Mouse (Mus musculus) bone marrow, adult 2 months (tissue): ENCODE results near the gene Gpatch2l. TPM values are rescaled to one million over a fixed set of nuclear protein-coding genes. Genes with fewer than 3 reads are reported as not detected.

Source experiments
- H3K27ac ChIP-seq: fragments of 200-500 bp; 2 replicates; pipeline ENCODE4 v1.5.1; 2012; ENCODE audit warnings: low read depth, mild to moderate bottlenecking, control low read depth, inconsistent platforms, low read length; ENCODE audit not compliant: control insufficient read depth, poor library complexity, insufficient read depth
- H3K4me1 ChIP-seq: fragments of 200-500 bp; 2 replicates; pipeline ENCODE4 v1.6.1; 2011; ENCODE audit warnings: low read length; ENCODE audit not compliant: control insufficient read depth, insufficient read depth
- H3K4me3 ChIP-seq: fragments of 200-500 bp; replicated peaks from 2 replicates; pipeline ENCODE3; 2011; ENCODE audit warnings: mild to moderate bottlenecking, low read depth, low read length, control low read depth; ENCODE audit not compliant: control insufficient read depth
- CTCF ChIP-seq: fragments of 200-500 bp; IDR thresholded peaks from 2 replicates; pipeline ENCODE4 v1.5.1; 2011; ENCODE audit warnings: low read length, control low read depth; ENCODE audit not compliant: control insufficient read depth, insufficient read depth
- POLR2A ChIP-seq: fragments of 200-500 bp; IDR thresholded peaks from 2 replicates; pipeline ENCODE4 v1.6.1; 2011; ENCODE audit warnings: low read depth, mild to moderate bottlenecking, control low read depth, low read length, borderline replicate concordance; ENCODE audit not compliant: control insufficient read depth
- WGBS: fragments of 180-500 bp; shearing (Covaris S2); methylation state at CpG from one replicate; pipeline ENCODE4 v1.1.7; 2018; 5-methylcytosine and 5-hydroxymethylcytosine counted together
- polyA plus RNA-seq: library from polyadenylated mRNA; stranded (reverse); fragments of >200 nt; gene quantifications from 2 replicates; pipeline ENCODE4 v1.2.4, GENCODE M21; 2011; ENCODE audit warnings: low replicate concordance; ENCODE audit not compliant: missing spikeins, insufficient read depth, insufficient read length

Gene Gpatch2l
- polyA plus RNA-seq, 1 experiment = 12.2 TPM

- no peak overlapping the region for H3K27ac ChIP-seq
- 88% methylated on average over 3 of the region's 3 CpGs for WGBS
- TF ChIP-seq POLR2A = no peak
- 0 out of 2 replicates have a peak, but pooled peaks have one; percentile 19 for TF ChIP-seq CTCF
- H3K4me3 ChIP-seq = no peak overlapping the region
- no peaks in the 10 kb centered on the region for H3K4me1 ChIP-seq
These were observed 94.6 kb downstream of the Gpatch2l start for GRCm38 (mm10) chr12:86336209-86336608.

- H3K27ac ChIP-seq = no peak overlapping the region
- WGBS = 38% methylated on average over 7 of the region's 7 CpGs
- no peak overlapping the region for H3K4me3 ChIP-seq
- TF ChIP-seq POLR2A = no peak
- TF ChIP-seq CTCF = no peak
- H3K4me1 ChIP-seq = no peaks in the 10 kb centered on the region
These were observed 95.2 kb downstream of the Gpatch2l start for GRCm38 (mm10) chr12:86336887-86337286.

Other genes starting within 250 kb of the Gpatch2l start
- 1.4 and 2.9 TPM in 2 replicates for gene Tgfb3, start 162.8 kb upstream of the Gpatch2l start, polyA plus RNA-seq
- 5.3 TPM in 1 of 2 replicates, not detected in the other for gene Ift43, start 159.3 kb upstream of the Gpatch2l start, polyA plus RNA-seq
- gene Esrrb, start 119.3 kb downstream of the Gpatch2l start, polyA plus RNA-seq = 12.8 TPM in 1 of 2 replicates, not detected in the other